Mouse (Mus musculus) kidney, adult 2 months (tissue): ENCODE data around the gene Gimap9.

Experiments
- CTCF ChIP-seq: fragments of 200-500 bp; conservative IDR thresholded peaks from 2 replicates; pipeline ENCODE4 v1.5.1; 2011; ENCODE audit warnings: low read depth, mild to moderate bottlenecking, control low read depth, low read length, moderate library complexity, mixed read lengths; ENCODE audit not compliant: insufficient read depth, insufficient read length
- POLR2A ChIP-seq: fragments of 200-500 bp; IDR thresholded peaks from one replicate; pipeline ENCODE4 v1.6.1; 2011; ENCODE audit warnings: low read depth, low read length, control low read depth

DNA sequence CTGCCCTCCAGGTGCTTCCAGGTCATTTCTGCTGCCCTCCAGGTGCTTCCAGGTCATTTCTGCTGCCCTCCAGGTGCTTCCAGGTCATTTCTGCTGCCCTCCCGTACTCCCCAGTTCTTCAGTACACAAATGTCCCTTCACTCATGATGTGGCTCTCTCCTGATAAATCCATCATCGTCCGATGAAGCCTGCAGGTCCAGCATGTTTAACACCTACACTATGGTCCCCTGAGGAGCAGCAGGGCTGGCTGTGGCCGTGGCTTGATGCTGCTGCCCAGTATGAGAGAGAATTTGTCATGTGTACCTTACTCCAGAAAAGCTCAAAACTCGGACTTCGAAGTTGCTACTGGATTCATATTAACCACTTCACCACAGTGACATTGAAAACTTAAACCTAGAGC is 34.5 kb upstream of the Gimap9 start:
- TF ChIP-seq CTCF = no peak
- no peak for TF ChIP-seq POLR2A
